Mouse (Mus musculus): ENCODE results near the gene Taf9. TPM values are rescaled to one million over a fixed set of nuclear protein-coding genes. Genes with fewer than 3 reads are reported as not detected.
A peak's percentile ranks its signal among the peaks of the same experiment; 100 is the strongest.

Taf9 gene
- total and polyA plus RNA-seq, 3 experiments, result 4.4 to 14.3 (median 9.7) TPM

DNA sequence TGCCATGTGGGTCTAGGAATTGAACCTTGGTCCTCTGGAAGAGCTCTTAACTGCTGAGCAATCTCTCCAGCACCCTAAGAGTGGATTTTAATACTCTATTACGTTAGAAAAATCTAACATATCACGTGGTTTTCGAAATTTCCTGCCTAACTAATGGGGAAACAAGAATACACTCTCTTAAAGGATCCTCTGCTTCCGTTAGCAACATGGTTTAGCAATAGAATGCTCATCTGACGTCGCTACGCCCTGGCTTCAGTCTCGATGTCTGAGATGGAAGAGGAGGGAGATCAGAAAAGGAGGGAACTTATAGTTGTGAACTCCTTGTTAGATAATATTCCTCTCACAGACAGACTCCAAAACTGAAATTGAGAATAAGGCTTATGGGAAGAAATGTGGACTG is 3.2 kb upstream of the Taf9 start:
- no peak overlapping the region for H3K4me2 ChIP-seq (ENCODE audit: insufficient read depth, low read depth, poor library complexity, severe bottlenecking)
- H3K4me3 ChIP-seq (replicated peaks in 1 of 3; ENCODE audit: low read depth in 2 of 3, low read length in 2 of 3, poor library complexity in 1 of 3), result no peak overlapping the region
- TF ChIP-seq USF2 (conservative IDR thresholded peaks at IDR 0.05; ENCODE audit: low read depth, low read length) (no peak), JUND (conservative IDR thresholded peaks at IDR 0.05; ENCODE audit: low read depth, low read length) (no peak), NRF1 (IDR thresholded peaks at IDR 0.05; ENCODE audit: low read depth, low read length) (no peak), CTCF (conservative IDR thresholded peaks at IDR 0.05 in 1 of 2, IDR thresholded peaks at IDR 0.05 in 1 of 2; ENCODE audit: low read depth in 2 of 2, low read length in 2 of 2) (no peak)
- in situ Hi-C loops (cut with MboI; ENCODE audit: low pct_ligation_motif_present, low pct_unique_long_range_greater_than_20kb, low sequenced_read_pairs), result no loop called here
- no peak overlapping the region for H3K27ac ChIP-seq (ENCODE audit: insufficient read depth, low read depth)
- no peaks in the 10 kb centered on the region for H3K9me3 ChIP-seq (replicated peaks; ENCODE audit: low read length)
- no peak for DNase-seq (ENCODE audit: extremely low read depth)
- dilution Hi-C loops (cut with MboI; ENCODE audit: extremely low pct_ligation_motif_present, extremely low pct_unique_long_range_greater_than_20kb, low sequenced_read_pairs), result no loop called here
- H3K4me1 ChIP-seq (ENCODE audit: control insufficient read depth in 1 of 2, insufficient read depth in 2 of 2), result peaks cover 0 to 34% of the 10 kb centered on the region in 2 experiments; a peak in 2 of 4 replicates
- H3K36me3 ChIP-seq (replicated peaks in 1 of 2; ENCODE audit: control insufficient read depth in 1 of 2, insufficient read depth in 1 of 2, low read length in 1 of 2), result peaks cover 26 to 45% of the 10 kb centered on the region in 2 experiments
- H3K9ac ChIP-seq (ENCODE audit: insufficient read depth, low read depth), result no peak overlapping the region
- H3K27me3 ChIP-seq (replicated peaks), result no peaks in the 10 kb centered on the region
- H3K79me2 ChIP-seq (replicated peaks; ENCODE audit: control insufficient read depth, extremely low read depth, insufficient read depth, poor library complexity, severe bottlenecking), result peaks cover 23% of the 10 kb centered on the region

DNA sequence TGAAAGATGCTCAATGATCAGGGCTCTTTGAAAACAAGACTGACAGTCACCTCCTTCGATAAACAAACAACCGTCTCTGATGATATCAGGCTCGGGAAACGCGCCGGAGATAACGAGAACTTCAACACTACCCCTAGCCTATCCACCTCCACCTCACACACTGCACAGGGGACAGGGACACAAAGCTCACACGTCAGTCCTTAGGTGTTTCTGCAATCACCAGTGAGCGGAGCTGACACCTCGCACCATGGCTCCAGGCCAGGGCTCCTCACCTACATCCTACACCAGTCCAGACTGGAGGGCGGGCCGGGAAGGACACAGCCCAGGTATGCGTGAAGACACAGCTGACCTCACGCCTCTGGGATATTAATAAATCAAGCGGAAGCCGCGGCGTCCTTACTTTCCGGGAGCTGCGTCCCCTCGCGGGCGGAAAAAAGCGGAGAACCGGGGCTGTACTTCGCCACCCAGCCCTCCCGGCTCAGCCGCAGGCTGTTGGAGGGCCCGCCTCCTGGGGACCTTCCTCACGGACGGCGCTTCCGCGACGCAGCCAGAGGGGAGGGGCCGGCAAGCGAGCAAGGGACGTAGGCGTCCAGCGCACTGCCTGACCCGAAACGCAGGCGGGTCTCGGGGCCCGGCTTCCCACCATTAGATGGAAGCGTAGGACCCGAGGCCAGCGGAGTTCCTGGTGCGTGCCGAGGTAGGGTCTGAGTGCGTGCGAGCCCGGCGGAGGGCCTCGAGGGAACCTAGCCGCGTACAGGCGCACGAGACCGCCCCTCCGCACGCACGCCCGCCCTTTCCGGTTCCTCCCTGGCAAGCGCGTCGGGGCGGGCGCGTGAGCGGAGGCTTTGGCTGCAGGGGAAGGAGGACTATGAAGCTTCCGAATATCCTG is 585 bp upstream of the Taf9 start, which contains the start of the genes Ak6 and Rad17:
TSS of gene Ak6 (plus strand) at position 430 of the 889 bp plus-strand sequence.
TSS of gene Rad17 (minus strand) at position 502 of the 889 bp plus-strand sequence.
- H3K9ac ChIP-seq (ENCODE audit: insufficient read depth, low read depth), result peak within 1 kb of the TSS; percentile 66
- dilution Hi-C loops (cut with MboI; ENCODE audit: extremely low pct_ligation_motif_present, extremely low pct_unique_long_range_greater_than_20kb, low sequenced_read_pairs), result no loop called here
- H3K4me3 ChIP-seq (replicated peaks in 1 of 3; ENCODE audit: low read depth in 2 of 3, low read length in 2 of 3, poor library complexity in 1 of 3), result peak within 1 kb of the TSS; percentile 88 to 92 (median 92)
- peak; percentile 88 for DNase-seq (ENCODE audit: extremely low read depth)
- in situ Hi-C loops (cut with MboI; ENCODE audit: low pct_ligation_motif_present, low pct_unique_long_range_greater_than_20kb, low sequenced_read_pairs), result no loop called here
- H3K4me2 ChIP-seq (ENCODE audit: insufficient read depth, low read depth, poor library complexity, severe bottlenecking), result peak within 1 kb of the TSS; percentile 85
- H3K4me1 ChIP-seq (ENCODE audit: control insufficient read depth in 1 of 2, insufficient read depth in 2 of 2), result peaks cover 5 to 27% of the 10 kb centered on the region in 2 experiments; a peak in 3 of 4 replicates
- no peaks in the 10 kb centered on the region for H3K27me3 ChIP-seq (replicated peaks)
- peaks cover 40% of the 10 kb centered on the region for H3K79me2 ChIP-seq (replicated peaks; ENCODE audit: control insufficient read depth, extremely low read depth, insufficient read depth, poor library complexity, severe bottlenecking)
- H3K36me3 ChIP-seq (replicated peaks in 1 of 2; ENCODE audit: control insufficient read depth in 1 of 2, insufficient read depth in 1 of 2, low read length in 1 of 2), result peaks cover 17 to 34% of the 10 kb centered on the region in 2 experiments
- no peaks in the 10 kb centered on the region for H3K9me3 ChIP-seq (replicated peaks; ENCODE audit: low read length)
- peak within 1 kb of the TSS; percentile 72 for H3K27ac ChIP-seq (ENCODE audit: insufficient read depth, low read depth)
- no peak for TF ChIP-seq RCOR1 (conservative IDR thresholded peaks at IDR 0.05; ENCODE audit: low read depth, low read length)
- TF ChIP-seq ETS1 (conservative IDR thresholded peaks at IDR 0.05; ENCODE audit: low read depth, low read length), result no peak; the same call in 1 of the 2 replicates
- TF ChIP-seq RAD21 (IDR thresholded peaks at IDR 0.05; ENCODE audit: low read depth, low read length), result no peak
- no peak for TF ChIP-seq ZKSCAN1 (IDR thresholded peaks at IDR 0.05; ENCODE audit: borderline replicate concordance, low read depth, low read length)
- no peak for TF ChIP-seq MAFK (IDR thresholded peaks at IDR 0.05; ENCODE audit: insufficient replicate concordance, low read length)
- no peak for TF ChIP-seq SMC3 (IDR thresholded peaks at IDR 0.05; ENCODE audit: low read depth, low read length)
- peak; percentile 100 for TF ChIP-seq MAZ (IDR thresholded peaks at IDR 0.05; ENCODE audit: low read depth, low read length)
- peak; percentile 93 for TF ChIP-seq HCFC1 (IDR thresholded peaks at IDR 0.05; ENCODE audit: low read depth, low read length)
- no peak for TF ChIP-seq USF2 (conservative IDR thresholded peaks at IDR 0.05; ENCODE audit: low read depth, low read length)
- no peak for TF ChIP-seq CHD1 (IDR thresholded peaks at IDR 0.05; ENCODE audit: low read depth, low read length)
- TF ChIP-seq UBTF (IDR thresholded peaks at IDR 0.05; ENCODE audit: low read depth, low read length), result peak; percentile 86
- TF ChIP-seq ELF1 (IDR thresholded peaks at IDR 0.05; ENCODE audit: low read depth, low read length), result peak; percentile 82
- TF ChIP-seq JUN (IDR thresholded peaks at IDR 0.05; ENCODE audit: insufficient read depth, low read depth, low read length), result no peak
- TF ChIP-seq MEF2A (IDR thresholded peaks at IDR 0.05; ENCODE audit: borderline replicate concordance, low read depth, low read length), result peak; percentile 49; the same call in 1 of the 2 replicates
- no peak for TF ChIP-seq POLR2AphosphoS2 (IDR thresholded peaks at IDR 0.05; ENCODE audit: low read depth, low read length)
- TF ChIP-seq PAX5 (IDR thresholded peaks at IDR 0.05; ENCODE audit: low read length), result no peak
- no peak for TF ChIP-seq TBP (conservative IDR thresholded peaks at IDR 0.05; ENCODE audit: low read depth, low read length)
- TF ChIP-seq EP300 (IDR thresholded peaks at IDR 0.05; ENCODE audit: low read length), result no peak
- TF ChIP-seq ZMIZ1 (IDR thresholded peaks at IDR 0.05; ENCODE audit: low read depth, low read length), result peak; percentile 58; the same call in 1 of the 2 replicates
- no peak for TF ChIP-seq JUND (conservative IDR thresholded peaks at IDR 0.05; ENCODE audit: low read depth, low read length)
- TF ChIP-seq MYC (IDR thresholded peaks at IDR 0.05; ENCODE audit: low read depth, low read length), result no peak
- TF ChIP-seq CHD2 (IDR thresholded peaks at IDR 0.05; ENCODE audit: low read length), result no peak
- TF ChIP-seq POLR2A (IDR thresholded peaks at IDR 0.05; ENCODE audit: low read depth, low read length), result peak; percentile 85
- peak; percentile 16; the same call in 1 of the 2 replicates for TF ChIP-seq GABPA (IDR thresholded peaks at IDR 0.05; ENCODE audit: insufficient replicate concordance, low read depth, low read length)
- no peak; the same call in 1 of the 2 replicates for TF ChIP-seq MXI1 (IDR thresholded peaks at IDR 0.05; ENCODE audit: low read depth, low read length)
- peak; percentile 62 for TF ChIP-seq SIN3A (IDR thresholded peaks at IDR 0.05; ENCODE audit: low read length)
- no peak for TF ChIP-seq E2F4 (IDR thresholded peaks at IDR 0.05; ENCODE audit: insufficient replicate concordance, low read depth, low read length)
- peak; percentile 60 for TF ChIP-seq BHLHE40 (IDR thresholded peaks at IDR 0.05; ENCODE audit: low read depth, low read length)
- no peak; the same call in 1 of the 2 replicates for TF ChIP-seq NRF1 (IDR thresholded peaks at IDR 0.05; ENCODE audit: low read depth, low read length)
